Mouse (Mus musculus) lung, adult 2 months (tissue): ENCODE data around the gene D430042O09Rik. TPM values are rescaled to one million over a fixed set of nuclear protein-coding genes. Genes with fewer than 3 reads are reported as not detected.

Experiments used
- DNase-seq: peaks from one replicate; pipeline ENCODE4 v3.0.0; 2022
- H3K4me1 ChIP-seq: fragments of 200-500 bp; 2 replicates; pipeline ENCODE4 v1.6.1; 2011; ENCODE audit warnings: low read length; ENCODE audit not compliant: control insufficient read depth, insufficient read depth
- H3K4me3 ChIP-seq: fragments of 200-500 bp; replicated peaks from 2 replicates; pipeline ENCODE3; 2011; ENCODE audit warnings: low read depth, mild to moderate bottlenecking, control low read depth, low read length; ENCODE audit errors: extremely low read depth
- CTCF ChIP-seq: fragments of 200-500 bp; IDR thresholded peaks from 2 replicates; pipeline ENCODE4 v1.5.1; 2011; ENCODE audit warnings: mild to moderate bottlenecking, low read length, control low read depth; ENCODE audit not compliant: insufficient read depth
- POLR2A ChIP-seq: fragments of 200-500 bp; IDR thresholded peaks from 2 replicates; pipeline ENCODE4 v1.6.1; 2011; ENCODE audit warnings: low read depth, mild to moderate bottlenecking, control low read depth, low read length, borderline replicate concordance; ENCODE audit errors: extremely low read depth
- WGBS: fragments of 180-500 bp; shearing (Covaris S2); methylation state at CpG from one replicate; pipeline ENCODE4 v1.1.7; 2018; 5-methylcytosine and 5-hydroxymethylcytosine counted together
- polyA plus RNA-seq: library from polyadenylated mRNA; depleted of rRNA; stranded (reverse); fragments of >200 nt; gene quantifications from 2 replicates; pipeline ENCODE4 v1.2.3, GENCODE M21; 2012; rRNA removed

The D430042O09Rik gene
- polyA plus RNA-seq, 1 experiment: 18.4 TPM

DNA sequence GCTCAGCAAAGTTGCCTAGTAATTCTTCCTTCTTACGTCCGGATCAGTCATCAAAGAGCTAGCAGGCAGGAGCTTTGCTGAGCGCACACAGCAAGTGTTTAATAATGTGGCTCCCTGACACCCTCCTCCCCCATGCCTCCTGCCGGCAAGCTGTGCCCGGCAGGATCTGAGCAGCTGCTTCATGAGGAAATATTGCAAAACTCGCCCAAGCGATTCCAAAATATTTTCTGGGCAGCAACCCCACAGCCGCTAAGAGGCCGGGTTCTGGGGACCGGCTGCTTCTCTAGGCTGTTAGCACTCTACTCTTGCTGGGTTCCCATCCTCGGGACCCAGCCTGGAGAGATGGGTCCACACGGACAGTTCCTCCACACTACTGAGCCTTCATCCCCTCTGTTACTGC is 180.7 kb downstream of the D430042O09Rik start:
- TF ChIP-seq POLR2A (no peak), CTCF (no peak)
- 46% methylated on average over 12 of the region's 12 CpGs for WGBS
- DNase-seq: no peak
- no peak overlapping the region for H3K4me3 ChIP-seq
- H3K4me1 ChIP-seq: peaks cover 4% of the 10 kb centered on the region; the same call in 1 of the 2 replicates

DNA sequence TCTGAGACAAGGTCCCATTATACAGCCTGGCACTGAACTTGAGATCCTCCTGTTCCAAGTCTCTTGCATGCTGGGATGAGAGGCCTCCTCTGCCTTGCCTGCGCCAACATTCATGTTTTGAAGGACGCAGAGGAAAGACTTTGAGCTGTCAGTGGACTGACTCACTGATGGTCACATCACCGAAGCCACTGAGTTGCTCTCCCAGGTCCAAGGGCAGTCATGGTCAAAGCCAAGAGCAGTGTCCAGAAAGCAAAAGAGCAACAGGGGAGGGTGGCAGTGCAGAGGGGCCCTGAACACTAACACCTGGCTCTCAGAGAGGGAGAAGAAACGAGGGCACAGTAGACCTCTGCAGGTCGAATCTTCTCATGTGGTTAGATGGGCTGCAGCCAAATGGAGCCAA is 185.9 kb downstream of the D430042O09Rik start:
- H3K4me1 ChIP-seq: no peaks in the 10 kb centered on the region
- DNase-seq: no peak
- TF ChIP-seq CTCF (no peak), POLR2A (no peak)
- WGBS: 91% methylated on average over 5 of the region's 5 CpGs
- no peak overlapping the region for H3K4me3 ChIP-seq

DNA sequence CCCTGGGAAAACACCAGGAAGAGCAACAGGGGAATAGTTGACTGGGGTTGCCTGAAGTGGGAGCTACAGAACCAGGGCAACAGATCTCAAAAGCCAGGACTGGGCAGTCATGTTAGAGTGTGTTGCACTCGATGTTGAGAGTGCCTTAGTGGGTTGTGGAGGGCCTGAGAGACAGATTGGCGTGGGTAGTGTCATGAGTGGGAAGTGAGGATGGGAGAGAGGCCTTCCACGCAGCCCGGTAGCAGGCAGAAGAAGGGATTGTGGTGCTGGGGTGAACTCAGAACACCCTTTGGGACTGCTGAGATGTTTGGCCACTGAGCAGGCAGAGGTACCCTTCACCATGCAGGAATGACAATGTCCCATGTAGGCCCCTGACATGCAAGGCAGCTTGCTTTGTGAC is 189.4 kb downstream of the D430042O09Rik start:
- DNase-seq: no peak
- H3K4me3 ChIP-seq: no peak overlapping the region
- no peak for TF ChIP-seq CTCF
- no peak for TF ChIP-seq POLR2A
- WGBS: 76% methylated on average over 4 of the region's 4 CpGs
- 0 out of 2 replicates have a peak, but pooled peaks cover 3% of the 10 kb centered on the region for H3K4me1 ChIP-seq

DNA sequence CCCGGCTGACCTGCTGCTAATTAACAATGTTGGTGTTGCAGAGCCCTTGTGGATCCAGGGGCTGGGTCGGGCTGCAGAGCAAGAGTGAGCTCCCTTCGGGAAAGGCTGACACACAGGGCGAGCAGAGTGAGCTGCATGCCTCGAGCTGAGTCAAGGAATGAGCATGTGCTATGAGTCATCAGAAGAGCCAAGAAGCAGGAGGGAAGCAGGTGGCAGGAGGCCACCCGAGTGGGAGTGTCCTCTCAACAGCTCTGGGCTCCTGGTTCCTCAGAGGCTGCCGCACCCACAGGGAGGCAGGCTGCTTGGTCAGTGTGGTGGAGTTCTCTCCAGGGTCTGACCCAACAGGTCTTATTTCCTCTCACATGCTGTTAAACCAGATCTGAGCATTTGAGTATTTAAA is 191.3 kb downstream of the D430042O09Rik start:
- Histone ChIP-seq H3K4me1 (0 out of 2 replicates have a peak, but pooled peaks cover 3% of the 10 kb centered on the region), H3K4me3 (no peak overlapping the region)
- TF ChIP-seq POLR2A (no peak), CTCF (no peak)
- DNase-seq: peak; percentile 50
- 20% methylated on average over 7 of the region's 7 CpGs for WGBS

DNA sequence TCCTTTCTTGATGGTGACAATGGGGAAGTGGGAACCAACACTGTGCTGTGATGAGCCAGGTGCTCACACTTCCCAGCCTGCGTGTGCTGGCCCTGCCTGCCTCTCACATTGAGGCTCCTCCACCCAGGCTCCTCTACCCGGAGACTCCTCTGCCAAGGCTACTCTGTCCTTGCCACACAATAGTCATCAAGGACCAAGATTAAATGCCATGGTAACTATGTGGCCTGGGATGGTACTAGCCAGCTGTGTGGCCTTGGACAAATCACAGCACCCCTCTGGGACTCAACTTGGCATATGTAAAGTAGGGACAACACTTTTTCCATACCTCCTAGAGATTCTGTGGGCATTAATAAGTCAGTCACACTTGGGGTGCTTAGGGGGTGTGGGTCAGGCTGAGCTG is 192.2 kb downstream of the D430042O09Rik start:
- DNase-seq: no peak
- WGBS: 54% methylated on average over 2 of the region's 2 CpGs
- Histone ChIP-seq H3K4me1 (0 out of 2 replicates have a peak, but pooled peaks cover 3% of the 10 kb centered on the region), H3K4me3 (no peak overlapping the region)
- TF ChIP-seq POLR2A (no peak), CTCF (no peak)

DNA sequence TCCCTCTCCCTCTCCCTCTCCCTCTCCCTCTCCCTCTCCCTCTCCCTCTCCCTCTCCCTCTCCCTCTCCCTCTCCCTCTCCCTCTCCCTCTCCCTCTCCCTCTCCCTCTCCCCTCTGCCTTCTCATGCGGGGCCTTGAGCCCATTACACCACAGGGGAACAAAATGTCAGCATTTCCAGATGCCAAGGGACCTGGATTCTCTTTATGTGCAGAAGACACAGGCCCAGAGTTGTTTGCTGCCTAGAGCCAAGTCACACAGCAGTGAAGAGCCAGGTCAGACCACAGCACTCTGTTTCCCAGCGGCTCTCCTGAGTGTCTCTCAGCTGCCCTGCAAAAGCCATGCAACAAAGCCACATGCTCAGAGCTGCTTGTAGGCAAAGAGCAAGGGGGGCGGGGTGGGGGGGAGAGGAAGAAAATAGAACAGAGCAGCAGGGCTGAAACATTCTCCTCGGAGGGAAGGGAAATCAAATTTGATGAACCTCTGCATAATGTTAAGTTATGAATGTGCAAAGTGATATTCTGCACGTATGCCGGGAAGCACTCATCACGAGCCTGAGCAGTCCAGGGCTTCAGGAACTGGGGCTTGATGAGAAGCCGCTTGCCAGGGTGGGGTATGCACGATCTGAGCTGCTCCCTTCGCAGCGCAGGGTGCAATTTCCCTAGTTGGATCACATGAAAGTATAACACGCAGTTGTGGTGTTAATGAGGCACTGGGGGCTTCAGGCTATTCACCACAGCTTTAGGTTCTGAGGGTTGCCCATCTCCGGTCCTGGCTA is 192.9 kb downstream of the D430042O09Rik start:
- 67% methylated on average over 13 of the region's 13 CpGs for WGBS

DNA sequence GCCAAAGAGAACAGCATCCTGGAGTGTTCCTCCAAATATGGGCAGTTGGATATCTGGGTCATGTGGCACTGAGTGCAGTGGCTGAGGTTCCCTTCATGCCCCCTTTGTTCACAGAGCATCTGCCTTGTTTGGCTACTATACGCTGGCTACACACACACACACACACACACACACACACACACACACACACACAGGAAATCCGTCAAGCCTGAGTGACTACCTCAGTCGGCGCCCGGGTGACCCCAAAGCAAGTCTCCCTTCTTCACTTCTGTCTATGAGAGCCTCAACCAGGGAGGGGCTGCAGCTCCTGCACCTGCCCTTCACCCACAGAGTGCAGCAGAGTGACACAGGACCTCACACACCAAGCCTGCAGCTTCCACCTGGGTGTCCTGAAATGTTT is 213.1 kb downstream of the D430042O09Rik start:
- TF ChIP-seq CTCF (no peak), POLR2A (no peak)
- WGBS: 57% methylated on average over 5 of the region's 5 CpGs
- Histone ChIP-seq H3K4me1 (no peaks in the 10 kb centered on the region), H3K4me3 (no peak overlapping the region)
- no peak for DNase-seq

More for the DNA sequence above, 192.9 kb downstream of the D430042O09Rik start:
- Histone ChIP-seq H3K4me3 (no peak overlapping the region), H3K4me1 (0 out of 2 replicates have a peak, but pooled peaks cover 3% of the 10 kb centered on the region)
- no peak for DNase-seq
- TF ChIP-seq POLR2A (no peak), CTCF (no peak)

DNA sequence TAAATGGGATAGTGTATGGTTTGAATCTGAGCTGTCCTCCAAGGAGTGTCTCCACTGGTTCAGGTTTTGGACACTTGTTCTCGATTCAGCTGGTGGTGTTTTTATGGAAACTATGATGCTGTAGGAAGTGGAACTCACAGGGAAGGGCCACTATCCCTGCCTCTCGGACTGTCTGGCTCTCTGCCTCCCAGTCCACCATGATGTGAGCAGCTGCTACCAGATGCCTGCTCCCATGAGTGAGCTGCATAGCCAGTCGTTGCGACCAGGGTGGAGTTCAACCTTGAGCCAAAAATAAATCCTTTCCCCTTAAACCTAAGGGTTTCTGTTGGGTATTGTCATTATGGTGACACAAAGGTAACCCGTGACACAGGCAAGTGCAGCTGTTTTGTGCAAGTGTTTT is 216.4 kb downstream of the D430042O09Rik start:
- 68% methylated on average over 5 of the region's 5 CpGs for WGBS
- no peak for DNase-seq
- Histone ChIP-seq H3K4me1 (no peaks in the 10 kb centered on the region), H3K4me3 (no peak overlapping the region)
- TF ChIP-seq CTCF (no peak), POLR2A (no peak)

Other genes starting within 250 kb of the D430042O09Rik start
- gene Nsmce1, start 216.3 kb upstream of the D430042O09Rik start, polyA plus RNA-seq: 35.5 and 38.0 TPM in 2 replicates
- 75.3 and 85.2 TPM in 2 replicates for gene Il4ra, start 155.8 kb upstream of the D430042O09Rik start, polyA plus RNA-seq
- 7.6 and 8.8 TPM in 2 replicates for gene Il21r, start 104.5 kb upstream of the D430042O09Rik start, polyA plus RNA-seq
- gene Gtf3c1, start 108 bp upstream of the D430042O09Rik start, polyA plus RNA-seq: 61.9 and 68.4 TPM in 2 replicates